In the genomic region with DNA sequence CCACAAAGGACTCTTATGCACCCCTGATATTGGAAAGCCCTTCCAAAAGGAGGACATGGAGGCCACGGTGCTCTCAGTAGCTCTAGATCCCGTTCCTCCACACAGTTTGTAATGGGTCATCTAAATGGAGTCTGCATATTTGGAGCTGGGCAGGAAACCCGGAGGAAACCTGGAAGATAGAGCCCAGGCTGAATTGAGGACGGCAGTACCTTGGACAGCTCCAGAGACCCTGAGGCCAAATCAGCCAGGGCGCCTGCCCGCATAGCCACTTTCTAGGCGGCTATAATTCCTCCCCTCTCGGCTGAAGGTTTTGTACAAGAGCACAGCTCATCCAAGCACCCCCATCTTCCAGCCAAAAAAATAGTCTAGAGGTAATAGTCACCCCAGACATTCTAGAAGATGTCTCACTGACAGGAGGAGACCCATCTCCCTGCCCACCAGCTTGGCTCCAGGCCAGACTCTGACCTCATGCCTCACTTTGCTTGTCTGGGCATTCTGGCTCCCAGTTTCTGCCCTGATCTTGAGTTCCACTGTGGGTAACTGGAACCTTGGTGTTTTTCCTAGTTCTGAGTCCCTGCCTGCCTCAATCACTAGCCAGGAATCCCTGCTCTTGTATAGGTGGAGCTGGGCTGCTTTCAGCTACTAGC, we compare ENCODE assay signal across 10 mouse cellular contexts. TPM values are rescaled to one million over a fixed set of nuclear protein-coding genes. Genes with fewer than 3 reads are reported as not detected.
DNase-seq lines count a peak whose midpoint lies in the region; ATAC-seq and TF ChIP-seq lines count a peak whose summit lies in the region.
"Had no signal": no experiment of that assay in that cellular context is flagged by ENCODE, and none has a peak within 500 bp of the region (broad histone marks: within the 10 kb centered on the region; RNA-seq: fewer than 3 reads in every experiment).

No protein-coding gene starts in this region.

- no peak overlapping the region for H3K4me2 ChIP-seq in lung, embryonic 16.5 days (ENCODE audit: low read depth, low read length)
- no peak overlapping the region for H3K4me2 ChIP-seq in liver, postnatal 0 days (ENCODE audit: low read depth, low read length)

- no peak for TF ChIP-seq CTCF in lung, adult 2 months (IDR thresholded peaks at IDR 0.05; ENCODE audit: insufficient read depth, low read length)
- TF ChIP-seq CTCF in liver, postnatal 0 days (IDR thresholded peaks at IDR 0.05; ENCODE audit: low read depth): no peak
- TF ChIP-seq CTCF in layer of hippocampus, adult 2 months (conservative IDR thresholded peaks at IDR 0.05): no peak

- peaks cover 9% of the 10 kb centered on the region; the same call in 1 of the 2 replicates for H3K4me1 ChIP-seq in lung, embryonic 16.5 days (replicated peaks; ENCODE audit: control insufficient read depth, insufficient read depth, low read length)
- H3K4me1 ChIP-seq in lung, adult 2 months (ENCODE audit: control insufficient read depth, insufficient read depth, low read length): no peaks in the 10 kb centered on the region
- H3K4me1 ChIP-seq in liver, postnatal 0 days (ENCODE audit: insufficient read depth): peaks cover 16% of the 10 kb centered on the region

- no peak for TF ChIP-seq EP300 in liver, postnatal 0 days (IDR thresholded peaks at IDR 0.05; ENCODE audit: low read depth)

- no peak overlapping the region for H3K4me3 ChIP-seq in lung, embryonic 16.5 days (ENCODE audit: low read length)
- no peak overlapping the region for H3K4me3 ChIP-seq in lung, adult 2 months (replicated peaks; ENCODE audit: extremely low read depth, low read depth, low read length)
- H3K4me3 ChIP-seq in liver, postnatal 0 days (ENCODE audit: low read depth, low read length): no peak overlapping the region
- H3K4me3 ChIP-seq in layer of hippocampus, adult 2 months: no peak overlapping the region

- peaks cover 54% of the 10 kb centered on the region for H3K27me3 ChIP-seq in lung, embryonic 16.5 days (ENCODE audit: control insufficient read depth, insufficient read depth, low read depth, low read length)
- H3K27me3 ChIP-seq in liver, postnatal 0 days (ENCODE audit: insufficient read depth, low read length): peaks cover 46% of the 10 kb centered on the region

- TF ChIP-seq POLR2A in lung, adult 2 months (IDR thresholded peaks at IDR 0.05; ENCODE audit: borderline replicate concordance, extremely low read depth, low read depth, low read length): no peak

- peak; percentile 76 to 87 for DNase-seq in cerebellum, postnatal 14 days
- no peak for DNase-seq in cerebellum, postnatal 36 days
- no peak for DNase-seq in lung, adult 2 months
- peak; percentile 85 for DNase-seq in embryo, embryonic 10.5 days (ENCODE audit: low spot score)
- peak; percentile 63 for DNase-seq in liver, postnatal 0 days
- DNase-seq in thymus, postnatal 25 days: peak; percentile 36
- DNase-seq in layer of hippocampus, adult 2 months (ENCODE audit: low spot score in 2 of 2): no peak

- 0 out of 2 replicates have a peak, but pooled peaks have one; percentile 15 for ATAC-seq in lung, embryonic 16.5 days (ENCODE audit: low read depth)
- ATAC-seq in liver, postnatal 0 days: no peak

- no peaks in the 10 kb centered on the region for H3K9me3 ChIP-seq in lung, embryonic 16.5 days (ENCODE audit: control insufficient read depth, low read length)
- no peaks in the 10 kb centered on the region for H3K9me3 ChIP-seq in liver, postnatal 0 days (ENCODE audit: low read length)

- no peak overlapping the region for H3K9ac ChIP-seq in lung, embryonic 16.5 days (ENCODE audit: low read length)
- H3K9ac ChIP-seq in liver, postnatal 0 days (replicated peaks): no peak overlapping the region

- WGBS in lung, embryonic 16.5 days: 2% methylated on average over 8 of the region's 8 CpGs
- WGBS in lung, adult 2 months: 5% methylated on average over 8 of the region's 8 CpGs
- WGBS in liver, postnatal 0 days (ENCODE audit: insufficient replicate concordance): 8% methylated on average over 8 of the region's 8 CpGs

- no peaks in the 10 kb centered on the region for H3K36me3 ChIP-seq in lung, embryonic 16.5 days (ENCODE audit: control insufficient read depth, insufficient read depth, low read length)
- H3K36me3 ChIP-seq in liver, postnatal 0 days (replicated peaks; ENCODE audit: insufficient read depth, low read length): no peaks in the 10 kb centered on the region

- H3K27ac ChIP-seq in lung, embryonic 16.5 days (ENCODE audit: low read length): no peak overlapping the region
- no peak overlapping the region for H3K27ac ChIP-seq in liver, postnatal 0 days (ENCODE audit: low read depth)
- H3K27ac ChIP-seq in layer of hippocampus, adult 2 months: no peak overlapping the region
- H3K27ac ChIP-seq: macrophage had no signal

RNA-seq across cellular contexts. Expression of a gene that starts 1.3 kb away (rescaled TPM):
- polyA plus RNA-seq in lung, embryonic 16.5 days (2015; fragmentation: Nextera tagmentation; extraction: Ambion mirVana): 0.09 TPM in 1 of 2 replicates, not detected in the other
- 0.05 TPM in 1 of 2 replicates, not detected in the other for polyA plus RNA-seq in lung, adult 2 months (2012; rRNA removed)
- 0.11 and 0.20 TPM in 2 replicates for polyA plus RNA-seq in liver, postnatal 0 days (2015; fragmentation: Nextera tagmentation; extraction: Ambion mirVana)
- 100 to 1,000 TPM; 203 to 223 TPM for total RNA-seq in layer of hippocampus, adult 2 months (2021)
- total RNA-seq: CH12.LX had no signal

Comparison
In these comparisons a context has a peak if more than half of its experiments do, and no peak if none do; other contexts are left out.
1. DNase-seq: peak in cerebellum, postnatal 14 days (2 of 2), embryo, embryonic 10.5 days (single experiment), liver, postnatal 0 days (single experiment) and thymus, postnatal 25 days (single experiment); none in cerebellum, postnatal 36 days (0 of 2), lung, adult 2 months (single experiment) and layer of hippocampus, adult 2 months (0 of 2).